ENCODE assay signal across 8 mouse cellular contexts in genomic region chr2:26446671-26447070, GRCm38 (mm10). TPM values are rescaled to one million over a fixed set of nuclear protein-coding genes. Genes with fewer than 3 reads are reported as not detected.
DNase-seq lines count a peak whose midpoint lies in the region; ATAC-seq and TF ChIP-seq lines count a peak whose summit lies in the region.

No protein-coding gene starts in this region.

- no peak for ATAC-seq in heart, embryonic 13.5 days (ENCODE audit: extremely low read depth, insufficient number of reproducible peaks, low FRiP score, low TSS enrichment)
- no peak for ATAC-seq in heart, embryonic 16.5 days (replicated peaks; ENCODE audit: extremely low read depth, insufficient read depth, low FRiP score)

- peaks cover 3% of the 10 kb centered on the region for H3K36me3 ChIP-seq in heart, embryonic 13.5 days
- H3K36me3 ChIP-seq in ES-E14 (ENCODE audit: control insufficient read depth, insufficient read depth, low read length, poor library complexity, severe bottlenecking): peaks cover 1% of the 10 kb centered on the region
- peaks cover 2% of the 10 kb centered on the region for H3K36me3 ChIP-seq in heart, embryonic 16.5 days (ENCODE audit: control insufficient read depth, insufficient read depth)
- H3K36me3 ChIP-seq in midbrain, embryonic 10.5 days: peaks cover 4% of the 10 kb centered on the region

- in situ Hi-C loops in ES-E14 (cut with MboI; ENCODE audit: low sequenced_read_pairs in 2 of 2, unreplicated experiment in 2 of 2): loop anchor here in 1 of 2 experiments (25.0 kb wide), 1 partner anchor 466 kb away; the partner anchor contains the start of genes Med22, Rpl7a, Surf1 and Surf2

- H3K27ac ChIP-seq in heart, embryonic 13.5 days (replicated peaks): peak overlapping the region; percentile 93
- H3K27ac ChIP-seq in ES-E14 (ENCODE audit: insufficient read depth, low read depth, low read length, poor library complexity, severe bottlenecking): no peak overlapping the region; the same call in 1 of the 2 replicates
- H3K27ac ChIP-seq in heart, embryonic 16.5 days (ENCODE audit: low read length): peak overlapping the region; percentile 94
- peak overlapping the region; percentile 92; the same call in 1 of the 2 replicates for H3K27ac ChIP-seq in midbrain, embryonic 10.5 days (replicated peaks)

- H3K27me3 ChIP-seq in heart, embryonic 13.5 days (replicated peaks): no peaks in the 10 kb centered on the region
- no peaks in the 10 kb centered on the region for H3K27me3 ChIP-seq in heart, embryonic 16.5 days (ENCODE audit: control insufficient read depth, insufficient read depth, low read length)
- no peaks in the 10 kb centered on the region for H3K27me3 ChIP-seq in midbrain, embryonic 10.5 days (ENCODE audit: low read depth, poor library complexity, severe bottlenecking)

- no peaks in the 10 kb centered on the region for H3K9me3 ChIP-seq in heart, embryonic 13.5 days
- no peaks in the 10 kb centered on the region for H3K9me3 ChIP-seq in ES-E14 (ENCODE audit: control insufficient read depth, insufficient read depth, low read depth, low read length)
- H3K9me3 ChIP-seq in heart, embryonic 16.5 days (replicated peaks; ENCODE audit: control insufficient read depth, low read length): no peaks in the 10 kb centered on the region
- no peaks in the 10 kb centered on the region for H3K9me3 ChIP-seq in midbrain, embryonic 10.5 days (replicated peaks)

- intact Hi-C loops in heart, postnatal 25 days (cut with DNase I): loop anchor here (10.0 kb wide), 1 partner anchor 458 kb away; the partner anchor contains the start of gene Surf6

- peak overlapping the region; percentile 85 for H3K9ac ChIP-seq in heart, embryonic 13.5 days
- no peak overlapping the region for H3K9ac ChIP-seq in ES-E14 (ENCODE audit: insufficient read depth, low read depth, low read length, poor library complexity, severe bottlenecking)
- peak overlapping the region; percentile 70 for H3K9ac ChIP-seq in heart, embryonic 16.5 days (ENCODE audit: low read length)

- H3K4me1 ChIP-seq in heart, embryonic 13.5 days: peaks cover 57% of the 10 kb centered on the region
- peaks cover 6 to 11% of the 10 kb centered on the region in 2 experiments; a peak in 3 of 4 replicates for H3K4me1 ChIP-seq in ES-E14 (ENCODE audit: control insufficient read depth in 2 of 2, insufficient read depth in 2 of 2, low read length in 2 of 2, poor library complexity in 1 of 2)
- H3K4me1 ChIP-seq in heart, embryonic 16.5 days (ENCODE audit: control insufficient read depth, insufficient read depth, low read length): peaks cover 35% of the 10 kb centered on the region
- H3K4me1 ChIP-seq in midbrain, embryonic 10.5 days: peaks cover 54% of the 10 kb centered on the region

- WGBS in heart, embryonic 13.5 days: 61% methylated on average over 4 of the region's 4 CpGs
- 76% methylated on average over 4 of the region's 4 CpGs for WGBS in heart, embryonic 16.5 days
- WGBS in midbrain, embryonic 10.5 days: 79% methylated on average over 4 of the region's 4 CpGs

- peak overlapping the region; percentile 95 for H3K4me3 ChIP-seq in heart, embryonic 13.5 days
- H3K4me3 ChIP-seq in ES-E14 (ENCODE audit: insufficient read depth in 1 of 2, low read depth in 1 of 2, low read length in 2 of 2, poor library complexity in 1 of 2, severe bottlenecking in 1 of 2): peak overlapping the region; percentile 2 to 71; a peak in 2 of 4 replicates
- peak overlapping the region; percentile 61 for H3K4me3 ChIP-seq in heart, embryonic 16.5 days (ENCODE audit: low read length)
- peak overlapping the region; percentile 93 for H3K4me3 ChIP-seq in midbrain, embryonic 10.5 days

- H3K4me2 ChIP-seq in heart, embryonic 13.5 days: peak overlapping the region; percentile 81
- H3K4me2 ChIP-seq in heart, embryonic 16.5 days (ENCODE audit: low read depth, low read length): peak overlapping the region; percentile 67

- DNase-seq in heart, postnatal 25 days (ENCODE audit: low spot score): no peak
- no peak for DNase-seq in ES-E14 (ENCODE audit: low read depth, low spot score)
- no peak for DNase-seq in midbrain, embryonic 10.5 days (ENCODE audit: low spot score)
- no peak for DNase-seq in adrenal gland, postnatal 36 days
- DNase-seq in gastrocnemius, adult 18-20 months (ENCODE audit: low spot score): no peak
- DNase-seq in urinary bladder, adult 2 months (ENCODE audit: low spot score): no peak

TF ChIP-seq in ES-E14, 5 proteins besides CTCF, POLR2A, EP300 and RAD21:
- TF ChIP-seq HCFC1 (IDR thresholded peaks at IDR 0.05; ENCODE audit: borderline replicate concordance, insufficient read depth, low read length) (no peak), MAFK (IDR thresholded peaks at IDR 0.05; ENCODE audit: insufficient read depth, low read depth, low read length) (no peak), CHD2 (IDR thresholded peaks at IDR 0.05; ENCODE audit: low read depth, low read length) (no peak), ZC3H11A (IDR thresholded peaks at IDR 0.05; ENCODE audit: borderline replicate concordance, low read depth, low read length) (no peak), ZNF384 (IDR thresholded peaks at IDR 0.05; ENCODE audit: low read depth, low read length) (no peak)

RNA-seq across cellular contexts. Expression of gene Sec16a, which starts 1.7 kb away (rescaled TPM):
- polyA plus RNA-seq in heart, embryonic 13.5 days (2015; fragmentation: Nextera tagmentation; extraction: Ambion mirVana): 12.8 and 13.8 TPM in 2 replicates
- total RNA-seq in heart, postnatal 25 days (2021): 10 to 100 TPM; 34.9 to 38.8 TPM
- total RNA-seq in ES-E14 (2012; rRNA removed): 47.3 and 62.5 TPM in 2 replicates
- polyA plus RNA-seq in heart, embryonic 16.5 days (2015; fragmentation: Nextera tagmentation; extraction: Ambion mirVana): 14.5 and 14.8 TPM in 2 replicates
- polyA plus RNA-seq in midbrain, embryonic 10.5 days (2016; fragmentation: Nextera tagmentation; extraction: Ambion mirVana): 21.4 and 28.7 TPM in 2 replicates
- 10 to 100 TPM; 63.2 to 63.3 TPM for total RNA-seq in adrenal gland, postnatal 36 days (2021)
- total RNA-seq in gastrocnemius, adult 18-20 months (2021): 10 to 100 TPM; 23.5 to 24.8 TPM
- polyA plus RNA-seq in urinary bladder, adult 2 months (2012; rRNA removed): 41.7 and 46.3 TPM in 2 replicates

RNA-seq across cellular contexts. Expression of gene Inpp5e, which starts 37.7 kb away (rescaled TPM):
- 13.2 and 15.5 TPM in 2 replicates for polyA plus RNA-seq in heart, embryonic 13.5 days (2015; fragmentation: Nextera tagmentation; extraction: Ambion mirVana)
- total RNA-seq in heart, postnatal 25 days (2021): 10 to 100 TPM; 15.2 to 16.9 TPM
- total RNA-seq in ES-E14 (2012; rRNA removed): 10.4 and 13.6 TPM in 2 replicates
- 15.0 and 15.3 TPM in 2 replicates for polyA plus RNA-seq in heart, embryonic 16.5 days (2015; fragmentation: Nextera tagmentation; extraction: Ambion mirVana)
- polyA plus RNA-seq in midbrain, embryonic 10.5 days (2016; fragmentation: Nextera tagmentation; extraction: Ambion mirVana): 23.4 and 31.3 TPM in 2 replicates
- 10 to 100 TPM; 13.2 to 19.8 TPM for total RNA-seq in adrenal gland, postnatal 36 days (2021)
- 1 to 10 TPM; 8.6 to 9.2 TPM for total RNA-seq in gastrocnemius, adult 18-20 months (2021)
- polyA plus RNA-seq in urinary bladder, adult 2 months (2012; rRNA removed): 22.2 and 28.0 TPM in 2 replicates

RNA-seq across cellular contexts. Expression of gene Pmpca, which starts 57.5 kb away (rescaled TPM):
- polyA plus RNA-seq in heart, embryonic 13.5 days (2015; fragmentation: Nextera tagmentation; extraction: Ambion mirVana): 115 and 123 TPM in 2 replicates
- total RNA-seq in heart, postnatal 25 days (2021): 100 to 1,000 TPM; 129 to 130 TPM
- 133 and 149 TPM in 2 replicates for total RNA-seq in ES-E14 (2012; rRNA removed)
- 118 and 119 TPM in 2 replicates for polyA plus RNA-seq in heart, embryonic 16.5 days (2015; fragmentation: Nextera tagmentation; extraction: Ambion mirVana)
- 156 TPM in 2 replicates for polyA plus RNA-seq in midbrain, embryonic 10.5 days (2016; fragmentation: Nextera tagmentation; extraction: Ambion mirVana)
- total RNA-seq in adrenal gland, postnatal 36 days (2021): 100 to 1,000 TPM; 142 to 145 TPM
- total RNA-seq in gastrocnemius, adult 18-20 months (2021): 100 to 1,000 TPM; 131 to 133 TPM
- polyA plus RNA-seq in urinary bladder, adult 2 months (2012; rRNA removed): 57.3 and 69.9 TPM in 2 replicates

RNA-seq across cellular contexts. Expression of gene Entr1, which starts 57.6 kb away (rescaled TPM):
- 70.8 and 72.4 TPM in 2 replicates for polyA plus RNA-seq in heart, embryonic 13.5 days (2015; fragmentation: Nextera tagmentation; extraction: Ambion mirVana)
- 10 to 100 TPM; 49.1 to 50.1 TPM for total RNA-seq in heart, postnatal 25 days (2021)
- 87.8 and 90.4 TPM in 2 replicates for total RNA-seq in ES-E14 (2012; rRNA removed)
- polyA plus RNA-seq in heart, embryonic 16.5 days (2015; fragmentation: Nextera tagmentation; extraction: Ambion mirVana): 81.4 and 86.0 TPM in 2 replicates
- polyA plus RNA-seq in midbrain, embryonic 10.5 days (2016; fragmentation: Nextera tagmentation; extraction: Ambion mirVana): 128 and 132 TPM in 2 replicates
- 100 to 1,000 TPM in 1 of 2 experiments, 10 to 100 TPM in 1; 97.9 to 102 TPM for total RNA-seq in adrenal gland, postnatal 36 days (2021)
- 10 to 100 TPM; 24.3 to 25.6 TPM for total RNA-seq in gastrocnemius, adult 18-20 months (2021)
- polyA plus RNA-seq in urinary bladder, adult 2 months (2012; rRNA removed): 115 and 140 TPM in 2 replicates

Comparison
In these comparisons a context has a peak if more than half of its experiments do, and no peak if none do; other contexts are left out.
1. H3K4me3 ChIP-seq: peak in every context shown above with its lines; median percentile 95 in heart, embryonic 13.5 days; 93 in midbrain, embryonic 10.5 days; 61 in heart, embryonic 16.5 days; 36 in ES-E14.